Mouse (Mus musculus) CD4-positive, CD25-positive, alpha-beta regulatory T cell, adult 2 months (primary cell): ENCODE data around the gene Tap1.
"Not testable (repeated sequence)": the region's sequence is repeated elsewhere in the genome, so short reads cannot be mapped to it uniquely, and the experiment has no call there.

Experiments used
- DNase-seq: peaks from one replicate; pipeline ENCODE4 v3.0.0-alpha.2; 2012; ENCODE audit warnings: low read depth, low spot score

Gene Tap1

GRCm38 (mm10) chr17:34187261-34187916 is at the start of gene Tap1, which contains the start of gene Psmb9:
Gene Tap1, plus strand, starts transcription at chr17:34187553.
Gene Psmb9, minus strand, starts transcription at chr17:34187764.
- peak; percentile 100 for DNase-seq

GRCm38 (mm10) chr17:34137601-34138000 is 49.8 kb upstream of the Tap1 start:
- DNase-seq, result no peak

GRCm38 (mm10) chr17:34138655-34139054 is 48.7 kb upstream of the Tap1 start:
- DNase-seq, result no peak

GRCm38 (mm10) chr17:34139416-34139815 is 47.9 kb upstream of the Tap1 start:
- DNase-seq, result no peak

- DNase-seq, result no peak
Measured at GRCm38 (mm10) chr17:34140240-34140639, 47.1 kb upstream of the Tap1 start.

GRCm38 (mm10) chr17:34141448-34141847 is 45.9 kb upstream of the Tap1 start:
- DNase-seq, result no peak

- no peak for DNase-seq
Measured at GRCm38 (mm10) chr17:34142456-34143010, 44.8 kb upstream of the Tap1 start.

- DNase-seq, result peak; percentile 78
Measured at GRCm38 (mm10) chr17:34143033-34143432, 44.3 kb upstream of the Tap1 start, which contains the start of gene H2-DMb2. Gene H2-DMb2, plus strand, starts transcription at chr17:34143307.

GRCm38 (mm10) chr17:34143461-34143860 is 43.9 kb upstream of the Tap1 start:
- no peak for DNase-seq

- DNase-seq, result not testable (repeated sequence)
Measured at GRCm38 (mm10) chr17:34144221-34144620, 43.1 kb upstream of the Tap1 start.

GRCm38 (mm10) chr17:34144960-34145371 is 42.4 kb upstream of the Tap1 start:
- peak; percentile 55 for DNase-seq

- DNase-seq, result peak; percentile 77
Measured at GRCm38 (mm10) chr17:34152923-34153322, 34.4 kb upstream of the Tap1 start, which contains the start of gene H2-DMb1. Gene H2-DMb1, plus strand, starts transcription at chr17:34153072.

GRCm38 (mm10) chr17:34155534-34155933 is 31.8 kb upstream of the Tap1 start:
- DNase-seq, result no peak

- peak; percentile 66 for DNase-seq
Measured at GRCm38 (mm10) chr17:34164202-34164895, 23.0 kb upstream of the Tap1 start.

GRCm38 (mm10) chr17:34165033-34165730 is 22.2 kb upstream of the Tap1 start:
- peak; percentile 68 for DNase-seq

GRCm38 (mm10) chr17:34169279-34169678 is 18.1 kb upstream of the Tap1 start:
- peak; percentile 80 for DNase-seq

- no peak for DNase-seq
Measured at GRCm38 (mm10) chr17:34170487-34170876, 16.9 kb upstream of the Tap1 start.

- peak; percentile 95 for DNase-seq
Measured at GRCm38 (mm10) chr17:34170877-34171498, 16.4 kb upstream of the Tap1 start.

- DNase-seq, result peak; percentile 60
Measured at GRCm38 (mm10) chr17:34172528-34172927, 14.8 kb upstream of the Tap1 start.

- DNase-seq, result no peak
Measured at GRCm38 (mm10) chr17:34174075-34174474, 13.3 kb upstream of the Tap1 start.

- peak; percentile 73 for DNase-seq
Measured at GRCm38 (mm10) chr17:34177179-34177578, 10.2 kb upstream of the Tap1 start.
